Mouse (Mus musculus) MEL (cell line): ENCODE measurements around the gene Gpat3. TPM values are rescaled to one million over a fixed set of nuclear protein-coding genes. Genes with fewer than 3 reads are reported as not detected.

Experiments used
- DNase-seq: peaks from one replicate; pipeline ENCODE4 v3.0.0; 2011; ENCODE audit warnings: low read depth, low spot score
- H3K27ac ChIP-seq: 2 replicates; pipeline ENCODE4 v1.5.1; 2012; ENCODE audit warnings: low read depth, mild to moderate bottlenecking, control low read depth, low read length, moderate library complexity; ENCODE audit not compliant: control insufficient read depth
- H3K27me3 ChIP-seq, 2 experiments: fragments of 150-350 bp in 1 of 2; sonication (generic) in 1 of 2; 2 replicates each; pipeline ENCODE4 v1.6.1; 2012; ENCODE audit warnings: low read length in 2 of 2, mild to moderate bottlenecking in 2 of 2, improper control_type of control experiment in 1 of 2, moderate library complexity in 1 of 2; ENCODE audit not compliant: insufficient read depth in 2 of 2, control insufficient read depth in 1 of 2
- H3K36me3 ChIP-seq, 2 experiments: 2 replicates each; pipeline ENCODE4 v1.6.1; 2012 to 2014; ENCODE audit warnings: low read length in 2 of 2, improper control_type of control experiment in 1 of 2, inconsistent platforms in 1 of 2, mild to moderate bottlenecking in 1 of 2; ENCODE audit not compliant: insufficient read depth in 2 of 2, control insufficient read depth in 1 of 2
- H3K4me1 ChIP-seq, 2 experiments: fragments of 150-350 bp in 1 of 2; sonication (generic) in 1 of 2; 2 replicates each; pipeline ENCODE4 v1.6.1; 2012; ENCODE audit warnings: low read length in 2 of 2, improper control_type of control experiment in 1 of 2, mild to moderate bottlenecking in 1 of 2; ENCODE audit not compliant: insufficient read depth in 2 of 2, control insufficient read depth in 1 of 2
- H3K4me3 ChIP-seq, 2 experiments: fragments of 150-350 bp in 1 of 2; sonication (generic) in 1 of 2; 2 replicates each; pipeline ENCODE4 v1.5.1; 2012; ENCODE audit warnings: low read depth in 2 of 2, low read length in 2 of 2, mild to moderate bottlenecking in 2 of 2, moderate library complexity in 2 of 2, control low read depth in 1 of 2, improper control_type of control experiment in 1 of 2; ENCODE audit not compliant: control insufficient read depth in 1 of 2, insufficient read depth in 1 of 2
- H3K79me2 ChIP-seq: 2 replicates; pipeline ENCODE4 v1.6.1; 2012; ENCODE audit warnings: mild to moderate bottlenecking, low read length, moderate library complexity; ENCODE audit not compliant: control insufficient read depth, poor library complexity, insufficient read depth
- H3K9ac ChIP-seq: 2 replicates; pipeline ENCODE4 v1.6.1; 2012; ENCODE audit warnings: low read depth, mild to moderate bottlenecking, control low read depth, low read length, moderate library complexity; ENCODE audit not compliant: control insufficient read depth, poor library complexity, severe bottlenecking
- H3K9me3 ChIP-seq: fragments of 150-350 bp; sonication (generic); replicated peaks from 2 replicates; pipeline ENCODE4 v1.6.1; 2012; ENCODE audit warnings: mild to moderate bottlenecking, low read length, improper control_type of control experiment, moderate library complexity; ENCODE audit not compliant: insufficient read depth
- CHD1 ChIP-seq: IDR thresholded peaks from 2 replicates; pipeline ENCODE4 v1.6.1; 2012; ENCODE audit warnings: low read depth, mild to moderate bottlenecking, inconsistent platforms, low read length, improper control_type of control experiment
- CTCF ChIP-seq, 3 experiments: IDR thresholded peaks in 2 of 3; conservative IDR thresholded peaks in 1 of 3; 2 replicates each; pipeline ENCODE4 v1.5.1; 2011 to 2012; ENCODE audit warnings: low read length in 3 of 3, low read depth in 2 of 3, mild to moderate bottlenecking in 2 of 3, improper control_type of control experiment in 1 of 3, inconsistent platforms in 1 of 3, mixed read lengths in 1 of 3, moderate library complexity in 1 of 3; ENCODE audit not compliant: control insufficient read depth in 1 of 3, insufficient read depth in 1 of 3, poor library complexity in 1 of 3, severe bottlenecking in 1 of 3
- E2F4 ChIP-seq: IDR thresholded peaks from 2 replicates; pipeline ENCODE4 v1.6.1; 2011; ENCODE audit warnings: low read depth, low read length, improper control_type of control experiment, borderline replicate concordance
- EP300 ChIP-seq, 2 experiments: IDR thresholded peaks; 2 replicates each; pipeline ENCODE4 v1.6.1; 2011; ENCODE audit warnings: improper control_type of control experiment in 2 of 2, low read length in 2 of 2, low read depth in 1 of 2, mild to moderate bottlenecking in 1 of 2
- ETS1 ChIP-seq: IDR thresholded peaks from 2 replicates; pipeline ENCODE4 v1.6.1; 2012; ENCODE audit warnings: low read depth, mild to moderate bottlenecking, inconsistent platforms, low read length, improper control_type of control experiment, moderate library complexity
- GATA1 ChIP-seq: IDR thresholded peaks from 2 replicates; pipeline ENCODE4 v1.6.1; 2011; ENCODE audit warnings: low read depth, low read length, improper control_type of control experiment
- HCFC1 ChIP-seq: IDR thresholded peaks from 2 replicates; pipeline ENCODE4 v1.6.1; 2012; ENCODE audit warnings: low read depth, mild to moderate bottlenecking, inconsistent platforms, low read length, improper control_type of control experiment, moderate library complexity
- JUND ChIP-seq: IDR thresholded peaks from 2 replicates; pipeline ENCODE4 v1.6.1; 2011; ENCODE audit warnings: low read depth, mild to moderate bottlenecking, improper control_type of control experiment, low read length
- MAX ChIP-seq: IDR thresholded peaks from 2 replicates; pipeline ENCODE4 v1.6.1; 2011; ENCODE audit warnings: low read length, improper control_type of control experiment
- MAZ ChIP-seq: IDR thresholded peaks from 2 replicates; pipeline ENCODE4 v1.6.1; 2012; ENCODE audit warnings: low read depth, mild to moderate bottlenecking, inconsistent platforms, low read length, improper control_type of control experiment
- MXI1 ChIP-seq: IDR thresholded peaks from 2 replicates; pipeline ENCODE4 v1.6.1; 2011; ENCODE audit warnings: mild to moderate bottlenecking, low read depth, low read length, improper control_type of control experiment
- MYB ChIP-seq: IDR thresholded peaks from 2 replicates; pipeline ENCODE4 v1.6.1; 2011; ENCODE audit warnings: mild to moderate bottlenecking, low read depth, low read length, improper control_type of control experiment
- MYC ChIP-seq: IDR thresholded peaks from 2 replicates; pipeline ENCODE4 v1.6.1; 2011; ENCODE audit warnings: low read depth, mild to moderate bottlenecking, low read length, improper control_type of control experiment, moderate library complexity
- NELFE ChIP-seq: IDR thresholded peaks from 2 replicates; pipeline ENCODE4 v1.6.1; 2011; ENCODE audit warnings: low read depth, low read length, improper control_type of control experiment
- NRF1 ChIP-seq: IDR thresholded peaks from 2 replicates; pipeline ENCODE4 v1.6.1; 2014; ENCODE audit warnings: low read depth, mild to moderate bottlenecking, inconsistent platforms, low read length, improper control_type of control experiment, moderate library complexity; ENCODE audit not compliant: poor library complexity, insufficient read depth, severe bottlenecking
- POLR2A ChIP-seq, 2 experiments: IDR thresholded peaks; 2 replicates each; pipeline ENCODE4 v1.6.1; 2011 to 2012; ENCODE audit warnings: low read length in 2 of 2, mild to moderate bottlenecking in 2 of 2, control low read depth in 1 of 2, improper control_type of control experiment in 1 of 2, low read depth in 1 of 2, moderate library complexity in 1 of 2; ENCODE audit not compliant: control insufficient read depth in 1 of 2, insufficient read depth in 1 of 2, poor library complexity in 1 of 2
- POLR2AphosphoS2 ChIP-seq: IDR thresholded peaks from 2 replicates; pipeline ENCODE4 v1.6.1; 2011; ENCODE audit warnings: low read length, improper control_type of control experiment
- RAD21 ChIP-seq: IDR thresholded peaks from 2 replicates; pipeline ENCODE4 v1.6.1; 2011; ENCODE audit warnings: mild to moderate bottlenecking, low read depth, low read length, improper control_type of control experiment
- SIN3A ChIP-seq: IDR thresholded peaks from 2 replicates; pipeline ENCODE4 v1.6.1; 2012; ENCODE audit warnings: low read length, improper control_type of control experiment, inconsistent platforms
- SMC3 ChIP-seq: IDR thresholded peaks from 2 replicates; pipeline ENCODE4 v1.6.1; 2011; ENCODE audit warnings: low read depth, low read length, improper control_type of control experiment
- TBP ChIP-seq: IDR thresholded peaks from 2 replicates; pipeline ENCODE4 v1.8.0; 2011; ENCODE audit warnings: low read depth, low read length, improper control_type of control experiment
- TCF12 ChIP-seq: IDR thresholded peaks from 2 replicates; pipeline ENCODE4 v1.6.1; 2014; ENCODE audit warnings: low read depth, mild to moderate bottlenecking, inconsistent platforms, low read length, improper control_type of control experiment, moderate library complexity
- UBTF ChIP-seq: IDR thresholded peaks from 2 replicates; pipeline ENCODE4 v1.6.1; 2012; ENCODE audit warnings: low read depth, mild to moderate bottlenecking, inconsistent platforms, low read length, improper control_type of control experiment, moderate library complexity, borderline replicate concordance; ENCODE audit not compliant: insufficient read depth
- USF1 ChIP-seq: IDR thresholded peaks from 2 replicates; pipeline ENCODE4 v1.6.1; 2014; ENCODE audit warnings: low read depth, mild to moderate bottlenecking, inconsistent platforms, low read length, improper control_type of control experiment, moderate library complexity
- USF2 ChIP-seq, 2 experiments: IDR thresholded peaks; 2 replicates each; pipeline ENCODE4 v1.6.1; 2011 to 2012; ENCODE audit warnings: improper control_type of control experiment in 2 of 2, low read length in 2 of 2, borderline replicate concordance in 1 of 2, inconsistent platforms in 1 of 2, low read depth in 1 of 2, mild to moderate bottlenecking in 1 of 2; ENCODE audit not compliant: insufficient read depth in 1 of 2
- ZMIZ1 ChIP-seq: IDR thresholded peaks from 2 replicates; pipeline ENCODE4 v1.6.1; 2012; ENCODE audit warnings: low read depth, mild to moderate bottlenecking, inconsistent platforms, low read length, improper control_type of control experiment, moderate library complexity
- ZNF384 ChIP-seq: IDR thresholded peaks from 2 replicates; pipeline ENCODE4 v1.6.1; 2012; ENCODE audit warnings: low read depth, mild to moderate bottlenecking, inconsistent platforms, low read length, improper control_type of control experiment
- polyA plus RNA-seq, 2 experiments: library from polyadenylated mRNA; stranded (reverse) in 1 of 2; unstranded in 1 of 2; fragments of >175 nt in 1 of 2; fragments of >200 nt in 1 of 2; gene quantifications; 2 replicates each; pipeline versions ENCODE4 v1.2.1 to v1.2.4; 2012; ENCODE audit warnings: low replicate concordance in 2 of 2, low read depth in 1 of 2; ENCODE audit not compliant: insufficient read length in 2 of 2, insufficient read depth in 1 of 2, missing spikeins in 1 of 2
- total RNA-seq: library from RNA; depleted of rRNA; stranded (reverse); fragments of 300-350 nt; gene quantifications from 2 replicates; pipeline ENCODE4 v1.2.3, GENCODE M21; 2012

The Gpat3 gene
- total and polyA plus RNA-seq, 3 experiments = 0.04 to 0.13 TPM; not detected in 1

DNA sequence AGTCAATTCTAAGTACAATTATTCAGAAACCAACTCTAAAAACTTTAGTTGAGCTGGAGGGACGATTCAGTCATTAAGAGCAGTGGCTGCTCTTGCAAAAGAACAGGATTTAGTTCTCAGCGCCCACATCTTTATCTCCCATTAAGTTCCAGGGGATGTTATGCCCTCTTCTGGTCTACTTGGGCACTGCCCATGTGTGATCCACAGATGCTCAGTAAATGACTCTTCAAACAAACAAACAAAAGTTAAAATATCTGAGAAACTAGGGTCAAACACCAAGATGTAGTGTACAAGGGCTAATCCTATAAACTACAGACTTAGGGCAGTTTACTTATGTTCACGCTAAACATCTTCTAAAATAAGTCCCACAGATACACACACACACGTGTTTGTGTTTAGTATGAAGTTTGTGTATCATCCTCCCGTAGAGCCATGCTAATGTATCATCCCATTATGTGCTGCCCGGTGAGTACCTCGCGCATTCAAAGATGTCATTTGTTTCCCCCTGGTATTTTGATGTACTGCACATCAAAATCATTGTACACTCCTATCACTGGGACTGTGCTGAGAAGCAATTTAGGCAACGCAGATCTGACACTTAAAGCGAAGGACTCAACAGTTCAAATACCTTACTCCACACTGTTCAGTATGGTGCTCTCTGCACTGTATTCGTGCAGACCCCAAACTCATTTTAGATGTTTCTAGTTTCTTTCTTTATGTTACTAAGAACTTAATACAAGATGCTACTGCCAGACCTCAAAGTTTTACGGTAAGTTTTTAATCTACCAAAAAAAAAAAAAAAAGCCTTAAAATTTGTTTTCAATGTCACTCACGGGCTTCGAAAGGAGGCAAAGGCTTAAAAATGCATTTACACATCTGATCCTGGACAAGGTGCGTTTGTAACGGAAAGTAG, 25.7 kb upstream of the Gpat3 start:
- H3K4me1 ChIP-seq = peaks cover 0 to 3% of the 10 kb centered on the region in 2 experiments; a peak in 1 of 4 replicates
- peaks cover 12% of the 10 kb centered on the region for H3K79me2 ChIP-seq
- peak overlapping the region; percentile 88 for H3K27ac ChIP-seq
- H3K27me3 ChIP-seq = no peaks in the 10 kb centered on the region
- H3K36me3 ChIP-seq = peaks cover 8 to 12% of the 10 kb centered on the region in 2 experiments
- H3K9me3 ChIP-seq = no peaks in the 10 kb centered on the region
- TF ChIP-seq SIN3A (peak; percentile 16; the same call in 1 of the 2 replicates), MYB (no peak), SMC3 (peak; percentile 38), ETS1 (0 out of 2 replicates have a peak, but pooled peaks have one; percentile 13), CTCF (IDR thresholded peaks at IDR 0.05 in 2 of 3, conservative IDR thresholded peaks at IDR 0.05 in 1 of 3; ENCODE audit: control insufficient read depth in 1 of 3, insufficient read depth in 1 of 3, low read depth in 2 of 3, low read length in 3 of 3, poor library complexity in 1 of 3, severe bottlenecking in 1 of 3) (peak; percentile 36 to 64 (median 41)), RAD21 (peak; percentile 35), MAX (peak; percentile 75), MXI1 (peak; percentile 91), CHD1 (0 out of 2 replicates have a peak, but pooled peaks have one; percentile 1), ZNF384 (peak; percentile 32; the same call in 1 of the 2 replicates), GATA1 (peak; percentile 56), USF2 (IDR thresholded peaks at IDR 0.05; ENCODE audit: borderline replicate concordance in 1 of 2, insufficient read depth in 1 of 2, low read depth in 1 of 2, low read length in 2 of 2) (no peak), ZMIZ1 (no peak), MYC (peak; percentile 83)
- peak; percentile 86 for DNase-seq
- H3K4me3 ChIP-seq = peak overlapping the region; percentile 92 to 98
- H3K9ac ChIP-seq = peak overlapping the region; percentile 100

DNA sequence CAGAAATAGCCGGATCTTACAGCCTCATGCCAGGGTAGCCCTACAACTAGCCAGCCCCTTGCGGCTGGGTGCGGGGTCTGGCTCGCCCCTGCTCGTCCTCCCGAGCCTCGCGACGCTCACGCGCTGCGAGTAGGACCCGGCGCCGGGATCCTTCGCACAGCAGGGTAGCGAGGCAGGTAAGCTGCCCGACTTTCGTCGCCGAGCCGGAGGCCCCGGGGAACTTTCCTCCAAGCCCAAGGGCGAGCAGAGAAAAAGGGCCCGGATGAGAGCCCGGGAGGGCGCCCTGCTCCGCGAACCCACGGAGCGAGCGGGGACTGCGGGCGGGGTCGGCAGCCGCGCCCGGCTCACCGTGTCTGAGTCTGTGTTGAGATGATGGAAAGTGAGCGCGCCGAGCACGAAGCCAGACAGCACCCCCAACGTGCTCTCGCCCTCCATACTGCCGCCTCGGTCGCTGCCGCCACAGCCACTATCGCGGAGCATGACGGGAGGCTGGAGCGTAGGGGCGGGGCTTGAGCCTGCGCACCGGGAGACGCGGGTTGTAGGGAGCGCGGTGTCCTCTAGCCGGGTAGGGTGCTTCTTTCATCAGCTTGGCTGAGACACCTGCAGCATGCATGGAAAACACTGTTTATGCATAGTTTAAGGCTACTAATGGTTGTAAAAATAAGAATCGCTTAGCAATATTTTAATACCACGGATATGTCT, 24.9 kb upstream of the Gpat3 start, which contains the start of gene Abraxas1:
TSS of gene Abraxas1 (minus strand) at position 483 of the 702 bp plus-strand sequence.
- peaks cover 6 to 12% of the 10 kb centered on the region in 2 experiments for H3K36me3 ChIP-seq
- H3K27ac ChIP-seq = peak within 1 kb of the TSS; percentile 88
- H3K4me1 ChIP-seq = peaks cover 0 to 3% of the 10 kb centered on the region in 2 experiments; a peak in 1 of 4 replicates
- H3K9ac ChIP-seq = peak within 1 kb of the TSS; percentile 100
- peak; percentile 93 for DNase-seq
- peaks cover 12% of the 10 kb centered on the region for H3K79me2 ChIP-seq
- H3K4me3 ChIP-seq = peak within 1 kb of the TSS; percentile 92 to 98
- no peaks in the 10 kb centered on the region for H3K27me3 ChIP-seq
- H3K9me3 ChIP-seq = no peaks in the 10 kb centered on the region
- peak; percentile 66 for TF ChIP-seq MAX
- TF ChIP-seq MAZ = peak; percentile 76; the same call in 1 of the 2 replicates
- no peak for TF ChIP-seq USF1
- 0 out of 4 replicates have a peak, but pooled peaks of 1 of the 2 experiments have one; percentile 9 for TF ChIP-seq EP300 (IDR thresholded peaks at IDR 0.05; ENCODE audit: low read depth in 1 of 2, low read length in 2 of 2)
- TF ChIP-seq UBTF = no peak
- peak; percentile 22; the same call in 1 of the 2 replicates for TF ChIP-seq ETS1
- peak; percentile 87 for TF ChIP-seq NRF1
- TF ChIP-seq JUND = no peak
- TF ChIP-seq GATA1 = 0 out of 2 replicates have a peak, but pooled peaks have one; percentile 19
- TF ChIP-seq POLR2A (IDR thresholded peaks at IDR 0.05; ENCODE audit: control insufficient read depth in 1 of 2, insufficient read depth in 1 of 2, low read depth in 1 of 2, low read length in 2 of 2, poor library complexity in 1 of 2) = peak; percentile 92 to 98
- TF ChIP-seq TCF12 = peak; percentile 80; the same call in 1 of the 2 replicates
- no peak for TF ChIP-seq SIN3A
- TF ChIP-seq TBP = peak; percentile 89
- peak; percentile 82 for TF ChIP-seq HCFC1
- TF ChIP-seq E2F4 = no peak; the same call in 1 of the 2 replicates
- TF ChIP-seq POLR2AphosphoS2 = peak; percentile 98
- peak; percentile 90 for TF ChIP-seq ZMIZ1
- TF ChIP-seq NELFE = peak; percentile 99
